Mouse (Mus musculus) CH12.LX (cell line): Measurements from ENCODE around the gene Prr5l. TPM values are rescaled to one million over a fixed set of nuclear protein-coding genes. Genes with fewer than 3 reads are reported as not detected.

Experiments used
- DNase-seq: peaks from one replicate; pipeline ENCODE4 v3.0.0-alpha.2; 2013; ENCODE audit errors: extremely low read depth
- H3K27ac ChIP-seq: 2 replicates; pipeline ENCODE4 v1.5.1; 2012; ENCODE audit warnings: low read depth, mild to moderate bottlenecking, control low read depth, moderate library complexity; ENCODE audit not compliant: insufficient read depth
- H3K27me3 ChIP-seq: replicated peaks from 2 replicates; pipeline ENCODE3; 2012; ENCODE audit warnings: inconsistent platforms
- H3K36me3 ChIP-seq, 2 experiments: replicated peaks in 1 of 2; 2 replicates each; pipeline versions ENCODE3 to v1.6.1; 2012; ENCODE audit warnings: inconsistent platforms in 1 of 2, low read length in 1 of 2, mild to moderate bottlenecking in 1 of 2, mixed read lengths in 1 of 2, moderate library complexity in 1 of 2; ENCODE audit not compliant: control insufficient read depth in 1 of 2, insufficient read depth in 1 of 2
- H3K4me1 ChIP-seq, 2 experiments: 2 replicates each; pipeline ENCODE4 v1.6.1; 2012; ENCODE audit warnings: inconsistent platforms in 1 of 2, moderate library complexity in 1 of 2; ENCODE audit not compliant: insufficient read depth in 2 of 2, control insufficient read depth in 1 of 2
- H3K4me2 ChIP-seq: 2 replicates; pipeline ENCODE4 v1.6.1; 2012; ENCODE audit warnings: low read depth, mild to moderate bottlenecking, control low read depth; ENCODE audit not compliant: poor library complexity, insufficient read depth, severe bottlenecking
- H3K4me3 ChIP-seq, 3 experiments: fragments of 150-350 bp in 1 of 3; sonication (generic) in 1 of 3; replicated peaks in 1 of 3; 2 replicates each; pipeline versions ENCODE3 to v1.5.1; 2011 to 2012; ENCODE audit warnings: low read depth in 2 of 3, low read length in 2 of 3, mild to moderate bottlenecking in 2 of 3, moderate library complexity in 2 of 3, control low read depth in 1 of 3, improper control_type of control experiment in 1 of 3, inconsistent platforms in 1 of 3, mixed read lengths in 1 of 3; ENCODE audit not compliant: poor library complexity in 1 of 3
- H3K79me2 ChIP-seq: replicated peaks from 2 replicates; pipeline ENCODE4 v1.6.1; 2012; ENCODE audit warnings: mild to moderate bottlenecking, moderate library complexity; ENCODE audit not compliant: control insufficient read depth, poor library complexity, insufficient read depth, severe bottlenecking; ENCODE audit errors: extremely low read depth
- H3K9ac ChIP-seq: 2 replicates; pipeline ENCODE4 v1.6.1; 2012; ENCODE audit warnings: low read depth, mild to moderate bottlenecking, control low read depth, moderate library complexity; ENCODE audit not compliant: insufficient read depth
- H3K9me3 ChIP-seq: replicated peaks from 2 replicates; pipeline ENCODE3; 2012; ENCODE audit warnings: low read length, inconsistent platforms, mixed read lengths
- BHLHE40 ChIP-seq: IDR thresholded peaks from 2 replicates; pipeline ENCODE4 v1.6.1; 2011; ENCODE audit warnings: mild to moderate bottlenecking, low read depth, low read length, improper control_type of control experiment
- CTCF ChIP-seq, 2 experiments: IDR thresholded peaks in 1 of 2; conservative IDR thresholded peaks in 1 of 2; 2 replicates each; pipeline ENCODE4 v1.5.1; 2011 to 2012; ENCODE audit warnings: low read depth in 2 of 2, low read length in 2 of 2, improper control_type of control experiment in 1 of 2, inconsistent platforms in 1 of 2, mild to moderate bottlenecking in 1 of 2, moderate library complexity in 1 of 2
- EP300 ChIP-seq: IDR thresholded peaks from 2 replicates; pipeline ENCODE4 v1.6.1; 2011; ENCODE audit warnings: low read length, improper control_type of control experiment
- ETS1 ChIP-seq: conservative IDR thresholded peaks from 2 replicates; pipeline ENCODE4 v1.6.1; 2012; ENCODE audit warnings: low read depth, mild to moderate bottlenecking, inconsistent platforms, low read length, improper control_type of control experiment, moderate library complexity
- HCFC1 ChIP-seq: IDR thresholded peaks from 2 replicates; pipeline ENCODE4 v1.6.1; 2012; ENCODE audit warnings: low read depth, mild to moderate bottlenecking, inconsistent platforms, low read length, improper control_type of control experiment
- IRF4 ChIP-seq: IDR thresholded peaks from 2 replicates; pipeline ENCODE4 v1.6.1; 2014; ENCODE audit warnings: low read depth, mild to moderate bottlenecking, inconsistent platforms, low read length, improper control_type of control experiment
- JUN ChIP-seq: IDR thresholded peaks from 2 replicates; pipeline ENCODE4 v1.6.1; 2011; ENCODE audit warnings: low read depth, mild to moderate bottlenecking, low read length, improper control_type of control experiment, moderate library complexity; ENCODE audit not compliant: insufficient read depth
- KAT2A ChIP-seq: IDR thresholded peaks from 2 replicates; pipeline ENCODE4 v1.6.1; 2012; ENCODE audit warnings: low read length, improper control_type of control experiment, inconsistent platforms; ENCODE audit not compliant: insufficient replicate concordance
- MAZ ChIP-seq: IDR thresholded peaks from 2 replicates; pipeline ENCODE4 v1.6.1; 2012; ENCODE audit warnings: low read depth, mild to moderate bottlenecking, inconsistent platforms, low read length, improper control_type of control experiment, moderate library complexity
- NELFE ChIP-seq: IDR thresholded peaks from 2 replicates; pipeline ENCODE4 v1.6.1; 2011; ENCODE audit warnings: low read depth, low read length, improper control_type of control experiment
- PAX5 ChIP-seq: IDR thresholded peaks from 2 replicates; pipeline ENCODE4 v1.6.1; 2012; ENCODE audit warnings: low read length, inconsistent platforms, mixed read lengths
- POLR2AphosphoS2 ChIP-seq: IDR thresholded peaks from 2 replicates; pipeline ENCODE4 v1.6.1; 2011; ENCODE audit warnings: low read depth, low read length, improper control_type of control experiment
- SIN3A ChIP-seq: IDR thresholded peaks from 2 replicates; pipeline ENCODE4 v1.6.1; 2012; ENCODE audit warnings: low read length, improper control_type of control experiment, inconsistent platforms
- TCF12 ChIP-seq: IDR thresholded peaks from 2 replicates; pipeline ENCODE4 v1.6.1; 2014; ENCODE audit warnings: low read depth, mild to moderate bottlenecking, inconsistent platforms, low read length, improper control_type of control experiment
- USF1 ChIP-seq: IDR thresholded peaks from 2 replicates; pipeline ENCODE4 v1.6.1; 2014; ENCODE audit warnings: low read depth, mild to moderate bottlenecking, inconsistent platforms, low read length, improper control_type of control experiment
- ZC3H11A ChIP-seq: IDR thresholded peaks from 2 replicates; pipeline ENCODE4 v1.6.1; 2012; ENCODE audit warnings: low read depth, mild to moderate bottlenecking, inconsistent platforms, low read length, improper control_type of control experiment
- dilution Hi-C: fragments of 300-500 bp; cut with MboI; formaldehyde crosslinking; loops from 2 replicates; pipeline ENCODE4 v1.14.3; 2020; ENCODE audit warnings: low sequenced_read_pairs; ENCODE audit not compliant: extremely low pct_unique_long_range_greater_than_20kb, extremely low pct_ligation_motif_present
- in situ Hi-C: fragments of 300-500 bp; cut with MboI; formaldehyde crosslinking; loops from 3 replicates; pipeline ENCODE4 v1.14.3; 2019; ENCODE audit warnings: low sequenced_read_pairs, low pct_ligation_motif_present, low pct_unique_long_range_greater_than_20kb, mixed read lengths
- polyA plus RNA-seq: library from polyadenylated mRNA; unstranded; fragments of >175 nt; gene quantifications from 2 replicates; pipeline ENCODE4 v1.2.1, GENCODE M21; 2012; ENCODE audit warnings: low read depth; ENCODE audit not compliant: insufficient read length
- total RNA-seq, 2 experiments: library from RNA; depleted of rRNA; stranded (reverse); fragments of 300-350 nt in 1 of 2; fragments of >200 nt in 1 of 2; gene quantifications; 2 replicates each; pipeline ENCODE4 v1.2.3; 2012 to 2014

Prr5l gene
- total and polyA plus RNA-seq, 3 experiments = 0.21 to 0.93 TPM; not detected in 1

GRCm38 (mm10) chr2:101762405-101762804 is 120.4 kb downstream of the Prr5l start:
- Histone ChIP-seq H3K9me3 (no peaks in the 10 kb centered on the region), H3K4me2 (no peak overlapping the region), H3K9ac (no peak overlapping the region), H3K4me1 (peaks cover 9 to 36% of the 10 kb centered on the region in 2 experiments), H3K79me2 (no peaks in the 10 kb centered on the region), H3K27me3 (peaks cover 12% of the 10 kb centered on the region), H3K4me3 (no peak overlapping the region), H3K27ac (no peak overlapping the region), H3K36me3 (no peaks in the 10 kb centered on the region)
- TF ChIP-seq POLR2AphosphoS2 (no peak), IRF4 (0 out of 2 replicates have a peak, but pooled peaks have one; percentile 14), PAX5 (no peak), BHLHE40 (peak; percentile 71), USF1 (no peak), ETS1 (peak; percentile 58; the same call in 1 of the 2 replicates), HCFC1 (peak; percentile 29; the same call in 1 of the 2 replicates), ZC3H11A (no peak), MAZ (no peak), EP300 (peak; percentile 51), JUN (no peak), CTCF (conservative IDR thresholded peaks at IDR 0.05 in 1 of 2, IDR thresholded peaks at IDR 0.05 in 1 of 2; ENCODE audit: low read depth in 2 of 2, low read length in 2 of 2) (peak in 1 of 2 experiments; percentile 17; a peak in 1 of 4 replicates), TCF12 (peak; percentile 40; the same call in 1 of the 2 replicates)
- dilution Hi-C loops = no loop called here
- peak; percentile 85 for DNase-seq
- in situ Hi-C loops = no loop called here

GRCm38 (mm10) chr2:101761898-101762297 is 120.9 kb downstream of the Prr5l start:
- H3K27me3 ChIP-seq = peaks cover 12% of the 10 kb centered on the region
- in situ Hi-C loops (no loop called here), dilution Hi-C loops (no loop called here)
- H3K4me1 ChIP-seq = peaks cover 9 to 36% of the 10 kb centered on the region in 2 experiments
- TF ChIP-seq HCFC1 (no peak), JUN (no peak), KAT2A (no peak), SIN3A (0 out of 2 replicates have a peak, but pooled peaks have one; percentile 23), NELFE (no peak)
- no peak overlapping the region for H3K4me2 ChIP-seq
- H3K9me3 ChIP-seq = no peaks in the 10 kb centered on the region
- no peak overlapping the region for H3K4me3 ChIP-seq
- no peak for DNase-seq
- no peaks in the 10 kb centered on the region for H3K79me2 ChIP-seq
- H3K9ac ChIP-seq = no peak overlapping the region
- H3K36me3 ChIP-seq = no peaks in the 10 kb centered on the region
- no peak overlapping the region for H3K27ac ChIP-seq
